Mouse (Mus musculus) intestine, postnatal 0 days (tissue): ENCODE data around the gene Slc7a11. TPM values are rescaled to one million over a fixed set of nuclear protein-coding genes. Genes with fewer than 3 reads are reported as not detected.

Experiments
- ATAC-seq: fragments of 200-750 bp; cut with Nextera tagmentation; 2 replicates; pipeline ENCODE4 v1.8.0; 2017; ENCODE audit warnings: mild to moderate bottlenecking, moderate TSS enrichment, moderate library complexity
- H3K27ac ChIP-seq: fragments of 300-500 bp; sonication (generic); 2 replicates; pipeline ENCODE4 v1.5.1; 2014; ENCODE audit warnings: mild to moderate bottlenecking, low read depth, low read length, moderate library complexity
- H3K27me3 ChIP-seq: fragments of 300-500 bp; sonication (generic); replicated peaks from 2 replicates; pipeline ENCODE4 v1.6.1; 2014; ENCODE audit warnings: low read length, mixed read lengths; ENCODE audit not compliant: control insufficient read depth, insufficient read depth
- H3K36me3 ChIP-seq: fragments of 300-500 bp; sonication (generic); 2 replicates; pipeline ENCODE4 v1.6.1; 2014; ENCODE audit warnings: mild to moderate bottlenecking, moderate library complexity; ENCODE audit not compliant: control insufficient read depth, insufficient read depth
- H3K4me1 ChIP-seq: fragments of 300-500 bp; sonication (generic); replicated peaks from 2 replicates; pipeline ENCODE4 v1.6.1; 2014; ENCODE audit warnings: antibody characterized with exemption, low read length, mixed read lengths; ENCODE audit not compliant: control insufficient read depth, insufficient read depth
- H3K4me2 ChIP-seq: fragments of 300-500 bp; sonication (generic); replicated peaks from 2 replicates; pipeline ENCODE4 v1.6.1; 2014; ENCODE audit warnings: low read depth, mild to moderate bottlenecking, moderate library complexity
- H3K4me3 ChIP-seq: fragments of 300-500 bp; sonication (generic); 2 replicates; pipeline ENCODE4 v1.5.1; 2014; ENCODE audit warnings: low read depth, low read length
- H3K9ac ChIP-seq: fragments of 300-500 bp; sonication (generic); 2 replicates; pipeline ENCODE4 v1.6.1; 2014; ENCODE audit warnings: mild to moderate bottlenecking, low read depth, low read length
- H3K9me3 ChIP-seq: fragments of 300-500 bp; sonication (generic); 2 replicates; pipeline ENCODE4 v1.6.1; 2016; ENCODE audit warnings: mixed run types; ENCODE audit not compliant: control insufficient read depth
- CTCF ChIP-seq: sonication (generic); IDR thresholded peaks from 2 replicates; pipeline ENCODE4 v1.5.1; 2016; ENCODE audit warnings: low read depth, mild to moderate bottlenecking, control low read depth, antibody characterized with exemption, moderate library complexity
- WGBS: fragments of 180-500 bp; shearing (Covaris S2); extraction: QIAGEN DNeasy Blood & Tissue Kit; methylation state at CpG from one replicate; pipeline ENCODE4 v1.1.7; 2014; 5-methylcytosine and 5-hydroxymethylcytosine counted together
- polyA plus RNA-seq: library from polyadenylated mRNA; unstranded; fragments of >200 nt; fragmentation: Nextera tagmentation; extraction: Ambion mirVana; gene quantifications from 2 replicates; pipeline ENCODE4 v1.2.1, GENCODE M21; 2015

Slc7a11 gene
- polyA plus RNA-seq, 1 experiment from 2014 or later = 0.13 TPM

DNA sequence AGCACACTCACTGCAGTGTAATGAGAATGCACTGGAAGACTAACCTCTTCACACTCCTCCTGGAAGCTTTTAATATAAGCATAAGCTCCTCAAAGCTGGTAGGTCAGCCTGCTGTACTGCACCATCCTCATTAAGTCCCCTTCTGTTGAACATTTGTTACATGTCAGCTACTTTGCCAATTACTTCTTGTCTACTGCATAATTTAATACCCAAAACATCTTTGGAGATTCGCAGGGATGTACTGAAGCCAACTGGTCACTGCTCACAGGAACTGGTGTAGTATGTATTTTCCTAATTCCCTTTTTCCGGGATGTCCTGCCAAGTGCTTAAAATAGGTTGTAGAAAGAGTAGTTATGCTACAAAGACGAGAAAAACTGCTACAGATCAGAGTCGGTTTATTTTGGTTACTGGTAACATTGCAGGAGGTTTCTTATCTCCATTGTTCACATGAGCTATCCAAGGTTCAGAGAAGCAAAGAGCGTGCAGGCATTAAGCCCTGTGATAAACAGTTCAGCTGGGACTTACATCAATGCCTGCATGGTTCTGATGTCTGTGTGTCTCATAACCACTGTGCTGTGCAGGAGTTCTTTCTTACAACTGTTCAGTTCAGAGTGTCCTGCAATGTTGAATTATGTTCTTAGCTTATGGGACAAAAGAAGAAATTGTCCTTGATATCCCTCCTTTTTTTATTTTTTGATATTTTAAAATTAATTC, 439.3 kb downstream of the Slc7a11 start:
- Histone ChIP-seq H3K4me1 (no peaks in the 10 kb centered on the region), H3K4me2 (no peak overlapping the region), H3K27ac (no peak overlapping the region), H3K27me3 (no peaks in the 10 kb centered on the region), H3K36me3 (no peaks in the 10 kb centered on the region), H3K9me3 (no peaks in the 10 kb centered on the region), H3K9ac (no peak overlapping the region), H3K4me3 (no peak overlapping the region)
- WGBS = 32% methylated on average over 5 of the region's 5 CpGs
- no peak for ATAC-seq
- TF ChIP-seq CTCF = no peak

DNA sequence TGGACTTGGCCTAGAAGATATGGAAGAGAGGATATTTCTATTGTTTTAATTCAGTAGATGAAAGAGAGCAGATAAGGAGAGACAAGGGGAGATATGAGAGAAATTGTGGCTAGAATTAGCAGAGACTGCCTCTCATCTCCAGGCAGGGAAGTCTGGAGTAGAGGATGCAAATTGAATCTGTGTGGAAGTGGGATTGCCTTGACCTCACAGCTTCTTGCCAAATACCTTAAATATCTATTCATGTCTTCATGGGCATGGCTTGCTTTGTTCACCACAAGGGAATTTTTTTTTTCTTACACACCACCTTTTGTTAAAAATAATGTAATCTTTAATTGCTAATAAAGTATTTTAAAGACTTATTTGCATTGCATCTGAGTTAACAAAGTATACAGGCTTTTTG, 441.3 kb downstream of the Slc7a11 start:
- no peak overlapping the region for H3K4me2 ChIP-seq
- no peak overlapping the region for H3K9ac ChIP-seq
- TF ChIP-seq CTCF = no peak
- H3K4me1 ChIP-seq = no peaks in the 10 kb centered on the region
- H3K9me3 ChIP-seq = no peaks in the 10 kb centered on the region
- no peak for ATAC-seq
- no peaks in the 10 kb centered on the region for H3K27me3 ChIP-seq
- H3K27ac ChIP-seq = no peak overlapping the region
- H3K36me3 ChIP-seq = no peaks in the 10 kb centered on the region
- no peak overlapping the region for H3K4me3 ChIP-seq

DNA sequence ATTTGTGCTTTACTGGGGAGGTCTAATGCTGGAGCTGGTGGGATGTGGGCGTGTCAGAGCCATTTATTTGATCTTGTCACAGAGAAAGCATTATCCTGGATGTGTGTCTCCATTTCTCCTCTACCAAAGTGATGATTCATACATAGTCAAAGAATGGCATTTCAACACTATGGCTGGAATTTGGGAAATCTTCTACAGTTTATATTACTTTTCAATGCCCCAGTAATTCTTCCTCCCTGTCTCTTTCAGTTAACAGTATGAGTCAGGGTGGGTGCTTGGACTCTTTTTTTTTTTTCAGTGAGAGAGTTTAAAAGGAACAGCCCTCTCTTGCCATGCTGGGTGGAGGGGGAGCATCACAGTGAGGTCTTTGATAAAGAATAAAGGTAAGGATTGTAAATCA, 441.8 kb downstream of the Slc7a11 start:
- H3K9me3 ChIP-seq = no peaks in the 10 kb centered on the region
- no peak overlapping the region for H3K27ac ChIP-seq
- no peaks in the 10 kb centered on the region for H3K27me3 ChIP-seq
- WGBS = 73% methylated on average over 1 of the region's 1 CpGs
- H3K36me3 ChIP-seq = no peaks in the 10 kb centered on the region
- H3K9ac ChIP-seq = no peak overlapping the region
- no peak for TF ChIP-seq CTCF
- no peak overlapping the region for H3K4me3 ChIP-seq
- H3K4me2 ChIP-seq = no peak overlapping the region
- no peak for ATAC-seq
- no peaks in the 10 kb centered on the region for H3K4me1 ChIP-seq

DNA sequence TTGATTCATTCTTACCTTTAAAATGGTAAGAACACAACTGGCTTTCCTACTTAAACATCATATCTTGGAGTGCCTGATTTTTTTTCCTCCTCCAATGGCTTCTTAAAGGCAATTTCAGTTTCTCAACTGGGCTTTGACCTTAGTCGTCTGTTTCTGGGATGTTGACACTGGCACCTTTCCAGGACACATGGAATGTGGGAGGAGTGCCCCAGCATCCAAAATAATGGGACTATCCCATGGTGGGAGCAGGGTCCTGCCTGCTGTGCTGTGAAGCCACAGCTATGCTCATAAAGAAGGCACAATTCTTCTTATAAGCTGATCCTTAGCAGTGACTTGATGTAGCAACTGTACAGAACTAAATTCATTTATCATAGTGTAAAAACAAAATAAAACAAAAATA, 450.5 kb downstream of the Slc7a11 start:
- no peak for TF ChIP-seq CTCF
- Histone ChIP-seq H3K27ac (no peak overlapping the region), H3K27me3 (no peaks in the 10 kb centered on the region), H3K36me3 (no peaks in the 10 kb centered on the region), H3K4me3 (no peak overlapping the region), H3K4me1 (no peaks in the 10 kb centered on the region), H3K9ac (no peak overlapping the region), H3K9me3 (no peaks in the 10 kb centered on the region), H3K4me2 (no peak overlapping the region)
- 6% methylated on average over 1 of the region's 1 CpGs for WGBS
- no peak for ATAC-seq

DNA sequence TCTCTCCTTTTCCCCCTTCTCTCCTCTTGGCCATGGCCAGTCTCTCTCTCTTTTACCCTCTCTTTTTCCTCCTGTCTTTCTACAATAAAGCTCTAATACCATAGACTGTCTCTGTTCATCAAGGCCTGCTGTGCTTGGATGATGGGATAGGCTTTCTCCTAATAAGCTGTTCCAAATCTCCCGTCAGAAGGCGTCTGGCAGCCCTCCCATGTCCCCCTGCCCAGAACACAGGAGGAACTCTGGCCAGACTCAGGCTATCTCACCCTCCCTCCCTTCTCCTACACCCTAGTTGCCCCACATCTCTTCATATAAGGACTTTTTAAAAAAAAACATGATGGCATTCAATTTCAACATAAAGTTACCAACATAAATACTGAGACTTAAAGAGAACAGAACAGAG, 456.2 kb downstream of the Slc7a11 start:
- no peaks in the 10 kb centered on the region for H3K27me3 ChIP-seq
- ATAC-seq = no peak

DNA sequence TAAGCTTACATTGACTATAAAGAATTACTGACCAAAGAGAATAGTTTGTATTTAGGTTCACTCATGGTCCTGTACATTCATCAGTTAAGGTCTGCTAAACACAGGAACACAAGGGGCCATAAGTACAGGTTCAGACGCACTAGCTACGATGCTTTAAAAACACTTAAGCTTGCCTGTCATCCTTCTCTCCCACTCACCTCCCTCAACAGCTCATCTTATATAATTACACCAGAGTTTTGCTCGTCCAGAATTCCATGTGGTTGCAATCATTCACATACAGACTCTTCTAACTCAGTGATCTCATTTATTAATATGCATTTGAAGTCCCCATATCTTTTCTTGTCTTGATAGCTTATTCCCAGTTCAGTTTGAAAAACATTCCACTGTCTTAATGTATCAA, 458.6 kb downstream of the Slc7a11 start:
- TF ChIP-seq CTCF = no peak
- ATAC-seq = no peak
- H3K9me3 ChIP-seq = no peaks in the 10 kb centered on the region
- H3K27me3 ChIP-seq = no peaks in the 10 kb centered on the region
- H3K9ac ChIP-seq = no peak overlapping the region
- WGBS = 56% methylated on average over 3 of the region's 3 CpGs
- H3K4me2 ChIP-seq = no peak overlapping the region
- no peaks in the 10 kb centered on the region for H3K36me3 ChIP-seq
- H3K4me3 ChIP-seq = no peak overlapping the region
- no peaks in the 10 kb centered on the region for H3K4me1 ChIP-seq
- H3K27ac ChIP-seq = no peak overlapping the region

More for the DNA sequence above, 456.2 kb downstream of the Slc7a11 start:
- H3K36me3 ChIP-seq = no peaks in the 10 kb centered on the region
- H3K4me1 ChIP-seq = no peaks in the 10 kb centered on the region
- TF ChIP-seq CTCF = no peak
- H3K4me2 ChIP-seq = no peak overlapping the region
- whole genome bisulfite sequencing = 94% methylated on average over 2 of the region's 2 CpGs
- no peak overlapping the region for H3K4me3 ChIP-seq
- H3K9ac ChIP-seq = no peak overlapping the region
- no peaks in the 10 kb centered on the region for H3K9me3 ChIP-seq
- no peak overlapping the region for H3K27ac ChIP-seq
